Mouse (Mus musculus): ENCODE results near the gene Slc17a3. TPM values are rescaled to one million over a fixed set of nuclear protein-coding genes. Genes with fewer than 3 reads are reported as not detected.

The Slc17a3 gene
- polyA plus RNA-seq, 1 experiment from 2014 or later: not detected

- Histone ChIP-seq H3K27me3 (ENCODE audit: insufficient read depth, poor library complexity, severe bottlenecking) (no peaks in the 10 kb centered on the region), H3K9me3 (no peaks in the 10 kb centered on the region), H3K4me1 (no peaks in the 10 kb centered on the region), H3K36me3 (no peaks in the 10 kb centered on the region), H3K27ac (no peak overlapping the region), H3K4me3 (no peak overlapping the region)
- 73% methylated on average over 3 of the region's 3 CpGs for WGBS
- DNase-seq (ENCODE audit: low spot score): no peak
Measured at GRCm38 (mm10) chr13:23887026-23887725, 47.9 kb downstream of the Slc17a3 start.

DNA sequence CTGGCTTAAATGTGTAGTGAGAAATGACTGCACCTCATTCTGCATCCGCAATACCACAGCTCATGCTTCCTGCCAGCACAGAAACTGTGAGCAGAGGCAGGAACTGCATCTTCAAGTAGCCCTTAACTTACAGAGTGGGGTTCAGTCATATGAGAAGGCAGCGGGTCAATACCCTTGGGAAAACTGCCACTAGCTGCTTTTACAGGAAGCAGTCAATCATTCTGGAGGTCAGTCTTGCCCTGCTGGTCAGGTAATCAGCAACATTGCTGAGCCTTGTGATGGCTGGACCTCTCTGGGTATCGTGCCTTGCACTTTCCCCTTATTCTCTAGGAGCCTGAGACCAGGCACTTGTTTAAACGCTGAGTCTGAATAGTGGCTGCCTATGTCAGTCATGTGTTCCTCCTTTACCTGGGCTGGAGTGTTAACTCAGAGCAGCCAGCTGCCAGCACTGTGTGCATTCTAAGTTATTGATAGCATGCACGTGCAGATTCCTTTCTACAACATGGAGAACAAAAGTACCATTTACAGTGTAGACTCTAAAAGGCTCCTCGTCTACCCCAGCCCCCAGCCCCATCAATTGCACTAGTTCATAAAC, 49.9 kb downstream of the Slc17a3 start:
- DNase-seq (ENCODE audit: low spot score): no peak
- Histone ChIP-seq H3K4me1 (peaks cover 9% of the 10 kb centered on the region), H3K4me3 (no peak overlapping the region), H3K27me3 (ENCODE audit: insufficient read depth, poor library complexity, severe bottlenecking) (no peaks in the 10 kb centered on the region), H3K9me3 (no peaks in the 10 kb centered on the region), H3K36me3 (no peaks in the 10 kb centered on the region), H3K27ac (no peak overlapping the region)
- WGBS: 66% methylated on average over 6 of the region's 6 CpGs

GRCm38 (mm10) chr13:23892592-23893268, 53.5 kb downstream of the Slc17a3 start:
- Histone ChIP-seq H3K4me1 (peaks cover 9% of the 10 kb centered on the region), H3K27me3 (ENCODE audit: insufficient read depth, poor library complexity, severe bottlenecking) (0 out of 2 replicates have a peak, but pooled peaks cover 5% of the 10 kb centered on the region), H3K36me3 (no peaks in the 10 kb centered on the region), H3K9me3 (no peaks in the 10 kb centered on the region), H3K27ac (no peak overlapping the region), H3K4me3 (no peak overlapping the region)
- DNase-seq (ENCODE audit: low spot score): no peak
- 28% methylated on average over 9 of the region's 9 CpGs for WGBS

- peaks cover 9% of the 10 kb centered on the region for H3K4me1 ChIP-seq
- DNase-seq (ENCODE audit: low spot score): no peak
- no peaks in the 10 kb centered on the region for H3K36me3 ChIP-seq
- no peaks in the 10 kb centered on the region for H3K9me3 ChIP-seq
- H3K4me3 ChIP-seq: no peak overlapping the region
- no peak overlapping the region for H3K27ac ChIP-seq
- WGBS: 43% methylated on average over 4 of the region's 4 CpGs
- H3K27me3 ChIP-seq (ENCODE audit: insufficient read depth, poor library complexity, severe bottlenecking): peaks cover 5% of the 10 kb centered on the region; the same call in 1 of the 2 replicates
Measured at GRCm38 (mm10) chr13:23893269-23893593, 54.0 kb downstream of the Slc17a3 start.

DNA sequence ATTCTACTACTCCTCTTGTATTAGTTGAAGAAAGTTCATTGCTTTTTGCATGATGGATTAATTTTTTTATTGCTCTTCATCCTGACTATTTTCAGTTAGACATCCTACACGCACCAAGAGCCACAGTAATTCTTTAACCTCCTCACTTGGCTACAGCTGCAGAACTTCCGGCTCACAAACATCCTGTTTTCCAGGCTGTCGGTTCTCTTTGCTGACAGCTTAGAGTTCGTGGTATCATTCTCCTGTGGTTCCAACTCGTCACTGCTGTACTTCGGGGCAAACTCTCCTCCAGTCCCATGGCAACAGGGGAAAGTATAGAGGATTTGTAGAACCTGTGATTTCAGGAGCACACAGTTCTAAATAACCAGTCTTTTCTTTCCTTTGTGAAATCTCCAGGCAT, 59.0 kb downstream of the Slc17a3 start:
- Histone ChIP-seq H3K36me3 (no peaks in the 10 kb centered on the region), H3K4me1 (peaks cover 5% of the 10 kb centered on the region; the same call in 1 of the 2 replicates), H3K27me3 (ENCODE audit: insufficient read depth, poor library complexity, severe bottlenecking) (peaks cover 9% of the 10 kb centered on the region; the same call in 1 of the 2 replicates), H3K27ac (no peak overlapping the region), H3K4me3 (no peak overlapping the region), H3K9me3 (no peaks in the 10 kb centered on the region)
- DNase-seq (ENCODE audit: low spot score): no peak
- WGBS: 42% methylated on average over 6 of the region's 6 CpGs

- WGBS: 87% methylated on average over 5 of the region's 5 CpGs
- Histone ChIP-seq H3K4me1 (0 out of 2 replicates have a peak, but pooled peaks cover 3% of the 10 kb centered on the region), H3K27me3 (ENCODE audit: insufficient read depth, poor library complexity, severe bottlenecking) (peaks cover 38% of the 10 kb centered on the region), H3K27ac (no peak overlapping the region), H3K4me3 (no peak overlapping the region), H3K36me3 (no peaks in the 10 kb centered on the region), H3K9me3 (no peaks in the 10 kb centered on the region)
- DNase-seq (ENCODE audit: low spot score): no peak
Measured at GRCm38 (mm10) chr13:23906906-23907305, 67.7 kb downstream of the Slc17a3 start.

DNA sequence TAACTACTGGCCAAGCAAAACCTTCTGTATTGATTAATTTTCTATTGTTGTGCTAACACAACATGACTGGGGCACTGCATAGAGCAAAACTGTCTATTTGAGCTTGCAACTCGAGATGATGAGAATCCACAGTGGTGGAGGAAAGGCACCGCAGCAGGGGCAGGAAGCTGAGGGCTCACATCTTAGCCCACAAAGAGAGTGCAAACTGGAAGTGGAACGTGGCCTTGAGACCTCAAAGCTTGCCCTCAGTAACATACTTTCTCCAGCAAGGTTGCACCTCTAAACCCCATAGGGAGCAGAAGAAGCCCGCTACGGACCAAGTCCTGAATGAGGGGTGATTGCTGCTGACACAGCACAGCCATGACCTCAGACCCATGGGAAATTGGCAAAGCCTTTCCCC, 70.9 kb downstream of the Slc17a3 start:
- Histone ChIP-seq H3K27me3 (ENCODE audit: insufficient read depth, poor library complexity, severe bottlenecking) (peaks cover 33% of the 10 kb centered on the region), H3K4me3 (no peak overlapping the region), H3K4me1 (peaks cover 14% of the 10 kb centered on the region), H3K27ac (no peak overlapping the region), H3K36me3 (no peaks in the 10 kb centered on the region), H3K9me3 (no peaks in the 10 kb centered on the region)
- DNase-seq (ENCODE audit: low spot score): no peak
- WGBS: 72% methylated on average over 5 of the region's 5 CpGs

Other genes with a start within 250 kb of the Slc17a3 start
- 1.2 and 1.9 TPM in 2 replicates for gene Hist1h2be, start 218.3 kb upstream of the Slc17a3 start, polyA plus RNA-seq (2016; fragmentation: Nextera tagmentation; extraction: Ambion mirVana)
- gene Hist1h1e, start 216.9 kb upstream of the Slc17a3 start, polyA plus RNA-seq (2016; fragmentation: Nextera tagmentation; extraction: Ambion mirVana): 9.5 and 11.1 TPM in 2 replicates
- gene Hist1h2ac, start 155.5 kb upstream of the Slc17a3 start, polyA plus RNA-seq (2016; fragmentation: Nextera tagmentation; extraction: Ambion mirVana): 0.63 and 0.84 TPM in 2 replicates
- 24.3 and 29.4 TPM in 2 replicates for gene Hist1h2bc, start 155.2 kb upstream of the Slc17a3 start, polyA plus RNA-seq (2016; fragmentation: Nextera tagmentation; extraction: Ambion mirVana)
- 0.24 TPM in 1 of 2 replicates, not detected in the other for gene Hist1h1t, start 143.6 kb upstream of the Slc17a3 start, polyA plus RNA-seq (2016; fragmentation: Nextera tagmentation; extraction: Ambion mirVana)
- 3.2 and 3.3 TPM in 2 replicates for gene Hist1h4c, start 141.0 kb upstream of the Slc17a3 start, polyA plus RNA-seq (2016; fragmentation: Nextera tagmentation; extraction: Ambion mirVana)
- gene Hfe, start 128.6 kb upstream of the Slc17a3 start, polyA plus RNA-seq (2016; fragmentation: Nextera tagmentation; extraction: Ambion mirVana): 5.2 and 8.3 TPM in 2 replicates
- gene Hist1h1c, start 100.6 kb upstream of the Slc17a3 start, polyA plus RNA-seq (2016; fragmentation: Nextera tagmentation; extraction: Ambion mirVana): 17.2 TPM in 2 replicates
- gene Hist1h3c, start 93.8 kb upstream of the Slc17a3 start, polyA plus RNA-seq (2016; fragmentation: Nextera tagmentation; extraction: Ambion mirVana): 4.2 and 4.4 TPM in 2 replicates
- 1.4 and 2.9 TPM in 2 replicates for gene Hist1h2bb, start 92.7 kb upstream of the Slc17a3 start, polyA plus RNA-seq (2016; fragmentation: Nextera tagmentation; extraction: Ambion mirVana)
- 16.1 and 23.3 TPM in 2 replicates for gene Hist1h2ab, start 88.3 kb upstream of the Slc17a3 start, polyA plus RNA-seq (2016; fragmentation: Nextera tagmentation; extraction: Ambion mirVana)
- gene Hist1h3b, start 87.2 kb upstream of the Slc17a3 start, polyA plus RNA-seq (2016; fragmentation: Nextera tagmentation; extraction: Ambion mirVana): 2.6 and 3.2 TPM in 2 replicates
- gene Hist1h4b, start 82.4 kb upstream of the Slc17a3 start, polyA plus RNA-seq (2016; fragmentation: Nextera tagmentation; extraction: Ambion mirVana): 3.4 and 4.4 TPM in 2 replicates
- 0.28 TPM in 1 of 2 replicates, not detected in the other for gene Hist1h4a, start 78.2 kb upstream of the Slc17a3 start, polyA plus RNA-seq (2016; fragmentation: Nextera tagmentation; extraction: Ambion mirVana)
- 2.0 and 3.2 TPM in 2 replicates for gene Hist1h3a, start 77.0 kb upstream of the Slc17a3 start, polyA plus RNA-seq (2016; fragmentation: Nextera tagmentation; extraction: Ambion mirVana)
- gene Hist1h1a, start 75.8 kb upstream of the Slc17a3 start, polyA plus RNA-seq (2016; fragmentation: Nextera tagmentation; extraction: Ambion mirVana): 1.2 and 1.4 TPM in 2 replicates
- 0.14 TPM in 1 of 2 replicates, not detected in the other for gene Trim38, start 69.5 kb upstream of the Slc17a3 start, polyA plus RNA-seq (2016; fragmentation: Nextera tagmentation; extraction: Ambion mirVana)
- gene Slc17a2, start 32.4 kb upstream of the Slc17a3 start, polyA plus RNA-seq (2016; fragmentation: Nextera tagmentation; extraction: Ambion mirVana): 0.09 TPM in 1 of 2 replicates, not detected in the other
- gene Slc17a1, start 28.3 kb downstream of the Slc17a3 start, polyA plus RNA-seq (2016; fragmentation: Nextera tagmentation; extraction: Ambion mirVana): not detected in 2 replicates
- 0.10 TPM in 1 of 2 replicates, not detected in the other for gene Slc17a4, start 75.6 kb downstream of the Slc17a3 start, polyA plus RNA-seq (2016; fragmentation: Nextera tagmentation; extraction: Ambion mirVana)
- not detected in 2 replicates for gene Hist1h2ba, start 94.7 kb downstream of the Slc17a3 start, polyA plus RNA-seq (2016; fragmentation: Nextera tagmentation; extraction: Ambion mirVana)
- not detected in 2 replicates for gene Hist1h2aa, start 95.0 kb downstream of the Slc17a3 start, polyA plus RNA-seq (2016; fragmentation: Nextera tagmentation; extraction: Ambion mirVana)
- gene Scgn, start 151.8 kb downstream of the Slc17a3 start, polyA plus RNA-seq (2016; fragmentation: Nextera tagmentation; extraction: Ambion mirVana): 0.13 and 0.23 TPM in 2 replicates

Measured in heart, embryonic 10.5 days (tissue).